Mouse (Mus musculus) adrenal gland, postnatal 10 days (tissue): ENCODE results near the gene Sohlh2. TPM values are rescaled to one million over a fixed set of nuclear protein-coding genes. Genes with fewer than 3 reads are reported as not detected.
"Not testable (repeated sequence)": the region's sequence is repeated elsewhere in the genome, so short reads cannot be mapped to it uniquely, and the experiment has no call there.

ENCODE experiments used
- DNase-seq: peaks from one replicate; pipeline ENCODE4 v3.0.0; 2021; ENCODE audit warnings: mixed read lengths
- long read RNA-seq, 2 experiments: library from polyadenylated mRNA; stranded (forward); transcript quantifications; one replicate each; pipeline ENCODE4 v2.0.0; 2021
- total RNA-seq, 2 experiments: library from RNA; stranded (reverse); gene quantifications; 2 replicates each; pipeline ENCODE4 v1.2.3; 2021

Gene Sohlh2
- total RNA-seq: not detected
- long read RNA-seq, experiment 1: 0 reads
- long read RNA-seq, experiment 2: 0 reads

- DNase-seq: no peak
Observed at GRCm38 (mm10) chr3:55181766-55182165, at the start of gene Sohlh2. Gene Sohlh2, plus strand, starts transcription at chr3:55182028.

DNA sequence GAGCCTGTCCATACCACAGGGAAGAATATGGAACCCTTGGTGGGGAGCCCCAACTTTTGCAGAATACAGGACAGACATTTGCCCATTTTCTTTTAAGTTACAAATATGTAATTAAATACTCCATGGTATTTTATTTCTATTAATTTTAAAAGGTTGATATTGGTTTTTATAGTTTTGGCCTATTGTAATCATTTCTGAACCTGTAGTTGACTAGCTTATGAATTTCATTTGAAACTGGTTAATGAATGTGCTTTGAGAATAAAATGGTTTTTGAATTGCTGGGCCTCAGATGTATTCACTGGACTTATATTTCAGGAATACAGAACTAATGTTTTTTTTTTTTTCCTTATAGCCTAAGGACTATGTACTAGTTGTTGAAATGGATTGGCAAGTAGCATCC, 44.8 kb upstream of the Sohlh2 start, which contains the start of gene Ccdc169:
Ccdc169 (plus strand) TSS at position 301 of the 400 bp plus-strand sequence.
- no peak for DNase-seq

DNA sequence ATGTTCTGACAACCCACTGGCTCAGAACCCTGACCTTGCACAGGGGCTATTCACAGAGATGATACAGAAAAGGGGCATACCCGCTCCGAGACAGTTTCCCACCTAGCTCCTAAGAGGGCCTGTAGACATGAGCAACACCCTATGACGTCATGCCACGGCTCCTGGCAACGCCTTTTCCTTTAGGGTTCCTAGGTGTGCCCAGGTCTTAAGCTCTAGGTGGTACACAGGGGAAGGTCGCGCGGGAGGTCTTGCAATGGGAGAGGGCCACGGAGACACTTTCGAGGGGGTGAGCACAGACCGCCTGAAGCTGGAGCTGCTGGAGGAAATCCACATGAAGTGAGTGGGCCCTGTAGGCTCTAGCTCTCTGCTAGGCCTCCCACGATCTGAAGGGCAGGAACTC, 42.0 kb upstream of the Sohlh2 start:
- DNase-seq: no peak

DNA sequence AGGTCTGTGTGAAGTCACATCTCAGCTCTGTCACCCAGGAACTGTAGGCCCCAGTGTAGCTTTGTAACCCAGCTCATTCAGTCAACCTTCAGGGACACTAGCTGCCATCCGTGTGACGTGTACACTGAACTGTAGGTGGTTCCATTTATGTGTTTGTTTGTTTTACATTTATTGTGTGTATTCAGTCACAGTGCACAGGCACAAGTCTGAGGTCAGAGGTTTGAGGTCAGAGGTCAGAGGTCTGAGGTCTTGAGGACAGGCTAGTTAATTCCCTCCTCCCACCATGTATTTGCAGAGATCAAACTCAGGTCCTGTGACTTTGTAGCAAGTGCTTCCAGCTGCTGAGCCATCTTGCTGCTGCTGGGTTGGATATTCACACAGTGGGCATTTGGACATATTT, 40.4 kb upstream of the Sohlh2 start:
- DNase-seq: no peak

DNA sequence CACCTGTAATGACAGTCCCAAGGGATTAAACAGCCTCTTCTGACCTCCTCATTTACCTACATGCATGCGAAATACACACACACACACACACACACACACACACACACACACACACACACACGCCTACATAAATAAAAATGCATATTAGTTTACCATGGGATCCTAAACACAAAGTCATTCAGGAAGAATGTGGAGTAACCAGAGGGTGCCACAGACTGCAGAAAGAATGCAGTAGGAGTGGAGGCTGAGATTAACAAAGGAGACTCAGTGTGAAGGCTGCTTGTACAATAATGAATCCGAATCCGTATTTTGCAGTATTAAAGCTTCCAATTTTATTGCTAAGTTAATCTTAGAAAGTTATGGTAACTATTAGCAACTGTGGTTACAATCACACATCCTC, 36.9 kb upstream of the Sohlh2 start:
- no peak for DNase-seq

DNA sequence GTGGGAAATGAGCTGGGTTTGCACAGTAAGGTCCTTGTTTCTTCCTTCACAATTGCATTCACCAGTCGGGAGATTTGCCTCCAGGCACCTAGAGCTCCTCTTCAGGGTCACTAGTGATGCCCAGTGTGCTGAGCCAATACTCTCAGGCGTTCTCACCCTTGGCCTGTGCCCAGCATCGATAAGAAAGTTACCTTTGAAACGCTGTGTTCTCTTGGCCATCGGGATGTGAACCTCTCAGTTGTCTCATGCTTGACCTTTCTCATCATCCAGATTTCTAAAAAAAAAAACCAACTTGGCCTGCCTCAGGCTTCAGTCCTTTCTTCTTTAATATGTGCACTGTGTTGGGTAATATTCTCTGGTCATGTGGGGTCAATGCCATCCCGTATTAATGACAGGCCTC, 35.4 kb upstream of the Sohlh2 start:
- no peak for DNase-seq

DNA sequence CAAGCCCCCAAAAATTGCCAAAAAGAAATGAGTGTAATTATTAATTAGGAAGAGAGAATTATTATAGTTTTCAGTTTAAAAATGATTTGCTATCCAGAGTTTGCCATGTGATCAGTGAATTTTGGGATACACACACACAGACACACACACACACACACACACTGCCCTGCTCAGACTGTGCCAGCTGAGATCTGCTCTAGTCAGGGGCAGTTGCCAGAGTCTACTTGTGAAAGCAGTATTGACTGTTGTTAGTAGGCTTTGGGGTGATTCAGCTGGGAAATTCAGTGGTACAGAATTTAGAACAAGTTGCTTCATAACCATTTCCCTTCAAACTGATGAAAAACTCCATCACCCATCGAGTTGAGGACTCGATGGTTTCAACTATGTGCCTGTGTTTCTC, 34.7 kb upstream of the Sohlh2 start:
- DNase-seq: no peak

- no peak for DNase-seq
Observed at GRCm38 (mm10) chr3:55148091-55148490, 33.7 kb upstream of the Sohlh2 start.

GRCm38 (mm10) chr3:55151656-55152433, 30.0 kb upstream of the Sohlh2 start:
- DNase-seq: peak; percentile 75

DNA sequence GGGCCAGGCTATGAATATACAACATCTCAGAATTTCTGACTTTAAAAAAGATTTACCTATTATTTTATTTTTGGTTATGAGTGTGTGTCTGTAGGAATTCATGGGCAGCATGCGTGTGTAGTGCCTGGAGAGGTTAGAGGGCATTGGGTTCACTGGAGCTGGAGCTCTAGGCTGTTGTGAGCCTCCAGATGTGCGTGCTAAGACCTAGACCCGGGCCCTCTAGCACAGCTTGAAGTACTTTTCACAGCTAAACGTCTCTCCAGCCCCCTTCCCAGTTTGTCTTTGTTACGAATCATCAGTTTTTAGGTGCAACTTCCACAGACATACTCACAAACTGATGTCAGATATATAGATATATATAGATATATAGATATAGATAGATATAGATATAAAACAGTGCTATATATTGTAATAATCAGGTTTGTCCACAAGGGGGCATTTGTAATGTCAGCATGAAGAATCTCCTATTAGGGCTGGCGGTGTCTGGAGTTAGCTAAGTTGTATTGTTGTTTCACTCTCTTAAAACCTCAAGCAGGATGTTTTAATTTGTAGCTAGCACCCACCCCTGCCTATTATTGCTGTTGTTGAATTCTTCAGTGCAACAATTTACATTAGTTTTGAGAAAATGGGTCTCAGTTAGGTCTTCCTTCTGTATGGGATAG, 29.0 kb upstream of the Sohlh2 start:
- no peak for DNase-seq

DNA sequence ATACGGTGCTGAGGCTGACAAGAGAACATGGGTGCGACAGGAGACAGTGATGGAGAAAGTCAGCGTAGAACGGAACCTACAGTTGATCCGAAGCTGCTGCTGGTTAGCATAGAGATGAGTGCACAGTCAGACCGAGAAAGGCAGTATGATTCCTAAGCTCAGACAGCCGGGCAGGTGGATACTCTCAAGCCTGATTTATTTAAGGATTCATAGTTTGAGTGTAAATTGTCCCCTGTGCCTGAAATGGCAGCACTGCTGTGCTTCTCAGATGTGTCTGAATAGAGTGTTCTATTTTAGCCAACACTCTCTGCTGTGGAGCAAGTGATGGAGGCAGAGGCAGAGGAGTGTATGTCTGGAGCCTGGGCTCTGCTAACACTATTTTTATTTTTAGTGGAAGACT, 27.7 kb upstream of the Sohlh2 start:
- no peak for DNase-seq

DNA sequence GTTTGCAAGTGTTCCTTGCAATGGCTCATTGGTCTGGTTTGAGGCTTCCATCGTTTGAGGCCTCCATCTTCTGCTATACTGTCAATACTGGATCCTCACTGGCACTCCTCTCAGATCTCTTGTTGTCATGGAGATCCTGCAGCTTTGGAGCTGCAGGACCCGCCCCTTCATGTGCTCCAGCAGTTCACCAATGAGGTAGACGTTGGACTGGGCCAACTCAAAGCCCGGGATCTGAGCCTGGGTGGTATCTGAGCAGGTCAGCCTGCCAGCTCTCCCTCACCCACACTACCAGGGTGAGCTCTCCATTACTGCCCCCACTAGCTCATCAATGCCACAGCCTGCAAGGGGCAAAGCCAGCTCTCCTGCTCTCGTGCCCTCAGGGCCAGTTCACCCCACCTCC, 24.4 kb upstream of the Sohlh2 start:
- no peak for DNase-seq

DNA sequence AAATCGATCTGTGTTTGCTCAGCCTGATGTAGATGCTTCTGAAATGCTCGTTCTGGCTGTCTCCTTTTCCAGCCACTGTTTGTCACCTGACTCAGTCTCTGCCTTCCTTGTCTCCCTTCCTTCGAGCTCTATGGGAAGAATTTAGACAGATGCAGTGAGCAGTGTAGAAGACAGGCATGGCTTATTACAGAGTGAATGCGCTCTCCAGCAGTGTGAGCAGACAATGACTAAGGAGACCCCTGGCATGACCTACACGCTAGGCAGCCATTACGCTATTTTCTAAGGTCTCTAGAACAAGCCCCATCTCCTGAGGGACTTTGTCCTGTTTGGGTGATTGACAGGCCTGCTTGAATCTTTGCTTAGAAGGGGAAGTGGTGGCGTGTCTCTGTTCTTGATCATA, 20.7 kb upstream of the Sohlh2 start:
- DNase-seq: no peak

GRCm38 (mm10) chr3:55163510-55163909, 18.3 kb upstream of the Sohlh2 start:
- no peak for DNase-seq

- no peak for DNase-seq
Observed at GRCm38 (mm10) chr3:55172478-55172877, 9.3 kb upstream of the Sohlh2 start.

DNA sequence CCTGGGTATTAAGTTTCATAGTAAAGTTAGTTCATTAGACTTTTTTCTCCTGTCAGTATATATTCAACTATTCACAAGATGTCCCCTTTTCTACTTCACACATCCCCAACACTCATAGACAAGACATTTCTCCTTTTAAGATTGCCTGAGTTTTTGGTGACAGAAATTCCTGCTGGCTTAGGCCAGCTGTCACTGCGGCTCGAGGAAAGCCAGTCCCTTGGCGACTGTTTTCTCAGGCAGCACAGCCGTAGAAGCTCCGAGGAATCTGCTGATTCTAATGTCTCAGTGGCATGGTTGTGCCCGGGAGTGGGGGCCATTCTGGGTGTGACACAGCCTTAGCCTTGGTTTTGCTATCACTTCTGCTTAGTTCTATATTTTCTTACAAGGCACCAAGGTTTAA, 4.6 kb upstream of the Sohlh2 start:
- DNase-seq: no peak

DNA sequence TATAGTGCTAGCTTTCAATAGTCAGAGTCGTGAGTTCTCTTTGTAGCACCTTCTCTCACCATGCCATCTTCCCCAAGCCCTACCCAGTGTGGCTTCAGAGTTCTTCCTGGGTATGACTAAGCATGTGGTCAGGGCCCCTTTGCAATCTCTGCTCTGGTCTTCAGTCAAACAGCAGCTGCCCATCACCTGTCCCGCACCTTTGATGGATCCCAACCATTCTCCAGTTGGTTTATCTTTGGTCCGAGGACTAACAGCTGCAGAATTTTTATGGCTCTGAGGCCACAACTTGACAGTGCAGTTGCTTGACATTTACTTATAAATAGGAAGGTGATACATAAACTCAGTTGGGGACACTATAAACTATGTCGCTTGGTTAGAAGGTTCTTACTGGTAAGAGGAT, 9.8 kb downstream of the Sohlh2 start:
- DNase-seq: no peak

GRCm38 (mm10) chr3:55193351-55193750, 11.5 kb downstream of the Sohlh2 start:
- no peak for DNase-seq

DNA sequence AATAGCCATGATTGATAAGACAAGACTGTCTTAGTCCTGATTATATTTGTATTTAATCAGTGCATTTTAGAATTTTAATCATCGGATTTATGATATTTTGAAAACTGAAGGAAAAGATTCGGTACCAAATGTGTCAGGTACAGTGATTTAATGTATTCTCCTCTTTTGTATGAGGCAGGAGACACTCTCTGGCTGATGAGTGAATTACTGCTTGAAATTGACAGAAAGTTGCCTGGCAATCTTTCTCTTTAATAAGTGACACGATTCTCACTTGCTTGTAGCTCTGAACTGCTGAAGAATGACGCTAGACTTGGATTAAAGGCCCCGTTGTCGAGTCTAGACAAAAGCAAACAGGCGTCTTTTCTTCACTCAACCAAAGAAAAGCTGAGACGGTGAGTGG, 13.0 kb downstream of the Sohlh2 start:
- DNase-seq: no peak

DNA sequence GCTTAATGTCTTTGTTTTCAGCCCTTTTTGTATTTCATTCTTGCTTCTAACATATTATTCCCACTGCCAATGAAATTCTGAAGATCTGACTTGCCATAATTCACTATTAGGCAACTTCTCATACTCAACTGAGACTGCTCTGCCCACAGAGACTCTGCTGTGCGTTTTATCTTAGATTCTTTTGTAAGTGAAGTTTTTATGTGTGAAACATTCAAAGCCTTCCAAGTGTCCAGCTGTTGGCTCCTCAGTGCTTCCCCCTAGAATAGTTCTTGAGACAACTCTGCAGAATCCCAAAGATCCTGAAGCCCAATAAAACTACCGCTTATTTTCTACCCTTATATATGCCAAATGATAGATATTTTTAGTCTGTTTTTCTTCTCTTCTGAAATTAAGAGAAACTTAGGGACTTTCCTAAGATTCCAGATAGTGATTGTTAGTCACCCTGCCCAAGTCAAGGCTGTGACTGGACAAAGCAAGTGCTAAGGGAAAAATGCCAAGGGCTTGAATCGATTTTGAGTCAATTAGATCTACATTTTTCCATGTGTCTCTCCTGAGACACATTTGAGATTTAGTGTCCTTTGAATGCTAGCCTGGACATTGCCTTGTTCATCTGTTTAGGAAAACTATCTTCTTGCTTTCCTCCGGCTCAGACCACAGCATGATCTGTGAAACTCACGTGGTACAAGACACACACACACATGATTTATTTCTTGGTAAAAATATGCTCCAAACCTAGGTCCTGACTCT, 13.9 kb downstream of the Sohlh2 start:
- DNase-seq: no peak

- peak; percentile 7 for DNase-seq
Observed at GRCm38 (mm10) chr3:55196328-55196710, 14.5 kb downstream of the Sohlh2 start.

DNA sequence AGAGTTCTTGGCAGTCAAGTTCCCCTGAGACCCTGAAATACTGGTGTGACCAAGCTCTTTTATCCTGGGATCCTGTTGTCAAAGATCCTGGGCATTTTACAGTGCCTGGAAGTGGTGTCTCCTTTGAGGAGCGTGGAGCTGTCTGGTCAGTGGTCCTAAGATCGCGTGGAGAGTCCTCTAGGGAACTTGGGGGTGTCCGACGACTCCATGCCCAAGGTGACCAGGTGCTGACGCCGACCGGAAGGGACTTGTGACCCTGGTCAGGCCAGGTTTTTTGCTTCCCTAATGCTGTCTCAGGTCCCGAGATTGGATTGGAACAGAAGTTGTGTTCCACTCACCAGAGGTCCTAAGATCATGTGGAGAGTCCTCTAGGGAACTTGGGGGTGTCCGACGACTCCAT, 21.8 kb downstream of the Sohlh2 start:
- DNase-seq: not testable (repeated sequence)

- no peak for DNase-seq
Observed at GRCm38 (mm10) chr3:55206413-55206812, 24.6 kb downstream of the Sohlh2 start.
